Mouse (Mus musculus) midbrain, embryonic 10.5 days (tissue): Measurements from ENCODE around the gene Axin2. TPM values are rescaled to one million over a fixed set of nuclear protein-coding genes. Genes with fewer than 3 reads are reported as not detected.

Experiments used
- DNase-seq: peaks from one replicate; pipeline ENCODE4 v3.0.0-alpha.2; 2017; ENCODE audit warnings: low spot score
- H3K27ac ChIP-seq: fragments of 300-500 bp; sonication (generic); replicated peaks from 2 replicates; pipeline ENCODE4 v1.5.1; 2016; ENCODE audit warnings: mild to moderate bottlenecking
- H3K27me3 ChIP-seq: fragments of 300-500 bp; sonication (generic); 2 replicates; pipeline ENCODE4 v1.6.1; 2016; ENCODE audit warnings: low read depth, mild to moderate bottlenecking; ENCODE audit not compliant: poor library complexity, severe bottlenecking
- H3K36me3 ChIP-seq: fragments of 300-500 bp; sonication (generic); 2 replicates; pipeline ENCODE4 v1.6.1; 2016; ENCODE audit warnings: mild to moderate bottlenecking, moderate library complexity
- H3K4me1 ChIP-seq: fragments of 300-500 bp; sonication (generic); 2 replicates; pipeline ENCODE4 v1.6.1; 2016
- H3K4me3 ChIP-seq: fragments of 300-500 bp; sonication (generic); 2 replicates; pipeline ENCODE4 v1.5.1; 2016; ENCODE audit warnings: mild to moderate bottlenecking, moderate library complexity
- H3K9me3 ChIP-seq: fragments of 300-500 bp; sonication (generic); replicated peaks from 2 replicates; pipeline ENCODE4 v1.6.1; 2016; ENCODE audit warnings: mild to moderate bottlenecking
- WGBS: fragments of 180-500 bp; shearing (Covaris S2); methylation state at CpG from one replicate; pipeline ENCODE4 v1.1.7; 2016; 5-methylcytosine and 5-hydroxymethylcytosine counted together
- polyA plus RNA-seq: library from polyadenylated mRNA; unstranded; fragments of >200 nt; fragmentation: Nextera tagmentation; extraction: Ambion mirVana; gene quantifications from 2 replicates; pipeline ENCODE4 v1.2.1, GENCODE M21; 2016

Axin2 gene
- polyA plus RNA-seq, 1 experiment from 2014 or later = 17.5 TPM

GRCm38 (mm10) chr11:108987705-108988104 is 67.6 kb downstream of the Axin2 start:
- DNase-seq = no peak
- H3K27me3 ChIP-seq = peaks cover 22% of the 10 kb centered on the region
- 85% methylated on average over 4 of the region's 4 CpGs for WGBS
- H3K9me3 ChIP-seq = no peaks in the 10 kb centered on the region
- H3K36me3 ChIP-seq = no peaks in the 10 kb centered on the region
- no peak overlapping the region for H3K27ac ChIP-seq
- H3K4me3 ChIP-seq = no peak overlapping the region
- H3K4me1 ChIP-seq = peaks cover 17% of the 10 kb centered on the region

GRCm38 (mm10) chr11:108988258-108988657 is 68.1 kb downstream of the Axin2 start:
- Histone ChIP-seq H3K27me3 (peaks cover 28% of the 10 kb centered on the region), H3K27ac (no peak overlapping the region), H3K36me3 (no peaks in the 10 kb centered on the region), H3K4me3 (no peak overlapping the region), H3K4me1 (peaks cover 14% of the 10 kb centered on the region), H3K9me3 (peaks cover 5% of the 10 kb centered on the region; the same call in 1 of the 2 replicates)
- no peak for DNase-seq
- 91% methylated on average over 6 of the region's 6 CpGs for WGBS

GRCm38 (mm10) chr11:108989940-108990339 is 69.8 kb downstream of the Axin2 start:
- H3K36me3 ChIP-seq = no peaks in the 10 kb centered on the region
- no peak for DNase-seq
- H3K4me1 ChIP-seq = peaks cover 6% of the 10 kb centered on the region
- H3K4me3 ChIP-seq = no peak overlapping the region
- H3K27me3 ChIP-seq = peaks cover 31% of the 10 kb centered on the region
- 87% methylated on average over 8 of the region's 8 CpGs for WGBS
- H3K9me3 ChIP-seq = peaks cover 8% of the 10 kb centered on the region; the same call in 1 of the 2 replicates
- no peak overlapping the region for H3K27ac ChIP-seq

GRCm38 (mm10) chr11:108993414-108993813 is 73.3 kb downstream of the Axin2 start:
- DNase-seq = no peak
- WGBS = 97% methylated on average over 6 of the region's 6 CpGs
- H3K4me3 ChIP-seq = no peak overlapping the region
- no peaks in the 10 kb centered on the region for H3K36me3 ChIP-seq
- peaks cover 13% of the 10 kb centered on the region; the same call in 1 of the 2 replicates for H3K9me3 ChIP-seq
- no peak overlapping the region for H3K27ac ChIP-seq
- peaks cover 54% of the 10 kb centered on the region for H3K27me3 ChIP-seq
- H3K4me1 ChIP-seq = peaks cover 22% of the 10 kb centered on the region

GRCm38 (mm10) chr11:108995196-108995989 is 75.2 kb downstream of the Axin2 start:
- H3K9me3 ChIP-seq = peaks cover 29% of the 10 kb centered on the region
- peak overlapping the region; percentile 69 for H3K27ac ChIP-seq
- no peak overlapping the region for H3K4me3 ChIP-seq
- WGBS = 35% methylated on average over 10 of the region's 10 CpGs
- DNase-seq = peak; percentile 83
- H3K27me3 ChIP-seq = peaks cover 51% of the 10 kb centered on the region
- peaks cover 22% of the 10 kb centered on the region for H3K4me1 ChIP-seq
- 0 out of 2 replicates have a peak, but pooled peaks cover under 1% of the 10 kb centered on the region for H3K36me3 ChIP-seq

GRCm38 (mm10) chr11:108995990-108996533 is 75.9 kb downstream of the Axin2 start:
- peaks cover 51% of the 10 kb centered on the region for H3K27me3 ChIP-seq
- 0 out of 2 replicates have a peak, but pooled peaks cover 2% of the 10 kb centered on the region for H3K36me3 ChIP-seq
- H3K27ac ChIP-seq = peak overlapping the region; percentile 69
- peaks cover 22% of the 10 kb centered on the region for H3K4me1 ChIP-seq
- whole genome bisulfite sequencing = 85% methylated on average over 2 of the region's 2 CpGs
- H3K4me3 ChIP-seq = no peak overlapping the region
- DNase-seq = no peak
- H3K9me3 ChIP-seq = peaks cover 36% of the 10 kb centered on the region

GRCm38 (mm10) chr11:108997816-108998215 is 77.7 kb downstream of the Axin2 start:
- DNase-seq = no peak
- H3K36me3 ChIP-seq = 0 out of 2 replicates have a peak, but pooled peaks cover 2% of the 10 kb centered on the region
- no peak overlapping the region for H3K4me3 ChIP-seq
- peaks cover 22% of the 10 kb centered on the region for H3K4me1 ChIP-seq
- no peak overlapping the region for H3K27ac ChIP-seq
- WGBS = 93% methylated on average over 3 of the region's 3 CpGs
- H3K9me3 ChIP-seq = peaks cover 44% of the 10 kb centered on the region
- H3K27me3 ChIP-seq = peaks cover 34% of the 10 kb centered on the region

Other genes starting within 250 kb of the Axin2 start
- not detected in 2 replicates for gene E030025P04Rik, start 224.0 kb downstream of the Axin2 start, polyA plus RNA-seq